Mouse (Mus musculus) naive thymus-derived CD4-positive, alpha-beta T cell, adult 5 months (primary cell): ENCODE results near the gene Mmp3. TPM values are rescaled to one million over a fixed set of nuclear protein-coding genes. Genes with fewer than 3 reads are reported as not detected.

Experiments used
- polyA plus RNA-seq: library from polyadenylated mRNA; unstranded; fragments of 100-300 nt; shearing (Covaris generic); gene quantifications from one replicate; pipeline ENCODE4 v1.2.1, GENCODE M21; 2017

Mmp3 gene
- not detected for polyA plus RNA-seq

GRCm38 (mm10) chr9:7445522-7445921 lies at the start of gene Mmp3:
Gene Mmp3, plus strand, starts transcription at chr9:7445822.

GRCm38 (mm10) chr9:7502051-7502450 lies 56.4 kb downstream of the Mmp3 start, which contains the start of gene Mmp10:
Gene Mmp10, plus strand, starts transcription at chr9:7502352.

Other genes starting within 250 kb of the Mmp3 start
- gene Mmp13, start 173.3 kb upstream of the Mmp3 start, polyA plus RNA-seq = not detected
- not detected for gene Mmp12, start 101.4 kb upstream of the Mmp3 start, polyA plus RNA-seq
- gene Mmp1b, start 57.8 kb upstream of the Mmp3 start, polyA plus RNA-seq = not detected
- not detected for gene Mmp10, start 56.5 kb downstream of the Mmp3 start, polyA plus RNA-seq
- 0.14 TPM for gene Mmp8, start 112.6 kb downstream of the Mmp3 start, polyA plus RNA-seq
- not detected for gene Mmp27, start 125.6 kb downstream of the Mmp3 start, polyA plus RNA-seq
- gene Mmp20, start 182.4 kb downstream of the Mmp3 start, polyA plus RNA-seq = not detected
- not detected for gene Mmp7, start 246.3 kb downstream of the Mmp3 start, polyA plus RNA-seq